Mouse (Mus musculus) liver, embryonic 13.5 days (tissue): ENCODE data around the gene Rsph9. TPM values are rescaled to one million over a fixed set of nuclear protein-coding genes. Genes with fewer than 3 reads are reported as not detected.

Source experiments
- ATAC-seq: fragments of 200-750 bp; cut with Nextera tagmentation; 2 replicates; pipeline ENCODE4 v1.8.0; 2017; ENCODE audit warnings: low read depth, mild to moderate bottlenecking, moderate number of reproducible peaks, moderate library complexity
- DNase-seq: peaks from one replicate; pipeline ENCODE4 v3.0.0; 2022
- H3K27ac ChIP-seq: fragments of 300-500 bp; sonication (generic); 2 replicates; pipeline ENCODE4 v1.5.1; 2015; ENCODE audit warnings: moderate library complexity, mild to moderate bottlenecking, inconsistent platforms
- H3K27me3 ChIP-seq: fragments of 300-500 bp; sonication (generic); 2 replicates; pipeline ENCODE4 v1.6.1; 2015; ENCODE audit warnings: mild to moderate bottlenecking, inconsistent platforms
- H3K36me3 ChIP-seq: fragments of 300-500 bp; sonication (generic); 2 replicates; pipeline ENCODE4 v1.6.1; 2015; ENCODE audit warnings: mild to moderate bottlenecking, inconsistent platforms
- H3K4me1 ChIP-seq: fragments of 300-500 bp; sonication (generic); replicated peaks from 2 replicates; pipeline ENCODE4 v1.6.1; 2015; ENCODE audit warnings: inconsistent platforms
- H3K4me2 ChIP-seq: fragments of 300-500 bp; sonication (generic); 2 replicates; pipeline ENCODE4 v1.6.1; 2015; ENCODE audit warnings: inconsistent platforms, mild to moderate bottlenecking, moderate library complexity
- H3K4me3 ChIP-seq: fragments of 300-500 bp; sonication (generic); replicated peaks from 2 replicates; pipeline ENCODE4 v1.5.1; 2015; ENCODE audit warnings: mild to moderate bottlenecking, inconsistent platforms
- H3K9ac ChIP-seq: fragments of 300-500 bp; sonication (generic); 2 replicates; pipeline ENCODE4 v1.6.1; 2015; ENCODE audit warnings: mild to moderate bottlenecking, inconsistent platforms
- H3K9me3 ChIP-seq: fragments of 300-500 bp; sonication (generic); replicated peaks from 2 replicates; pipeline ENCODE4 v1.6.1; 2016; ENCODE audit warnings: inconsistent platforms
- WGBS: fragments of 180-500 bp; shearing (Covaris S2); methylation state at CpG from one replicate; pipeline ENCODE4 v1.1.7; 2015; ENCODE audit not compliant: insufficient replicate concordance; 5-methylcytosine and 5-hydroxymethylcytosine counted together
- polyA plus RNA-seq: library from polyadenylated mRNA; unstranded; fragments of >200 nt; fragmentation: Nextera tagmentation; extraction: Ambion mirVana; gene quantifications from 2 replicates; pipeline ENCODE4 v1.2.1, GENCODE M21; 2015

Rsph9 gene
- polyA plus RNA-seq, 1 experiment from 2014 or later, result 0.96 TPM

DNA sequence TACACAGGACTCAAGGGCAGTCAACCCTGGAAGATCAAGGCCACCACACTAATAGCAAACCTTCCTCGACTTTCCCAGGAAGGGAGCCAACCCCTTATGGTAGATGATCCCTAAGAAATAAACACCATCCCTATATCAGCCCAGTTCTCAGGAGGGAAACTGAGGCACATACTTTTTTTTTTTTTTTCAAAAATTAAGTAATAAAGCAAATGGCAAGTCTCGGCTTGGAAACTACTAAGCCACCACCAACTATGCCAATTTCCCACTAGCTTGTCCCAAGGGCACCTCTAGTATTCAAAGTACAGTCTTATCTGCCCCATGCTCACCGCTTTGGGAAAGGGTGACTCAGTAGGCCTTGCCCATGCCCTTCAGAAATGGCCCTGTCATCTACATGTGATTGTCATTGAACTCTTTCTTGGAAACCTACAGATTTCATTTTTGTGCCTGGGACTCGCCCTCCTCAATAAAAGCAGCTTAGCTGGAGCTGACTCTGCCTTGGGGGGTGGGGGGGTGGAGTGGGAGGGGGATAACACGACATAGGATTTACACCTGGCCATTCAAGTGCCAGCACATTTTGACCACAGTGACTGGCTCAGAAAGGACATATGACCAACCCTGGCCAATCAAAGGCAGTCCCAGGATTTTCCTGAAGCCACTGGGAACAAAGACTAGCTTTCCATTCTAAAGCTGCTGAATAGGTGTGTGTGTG is 68.3 kb downstream of the Rsph9 start:
- no peak for DNase-seq
- Histone ChIP-seq H3K4me1 (peaks cover 23% of the 10 kb centered on the region), H3K36me3 (no peaks in the 10 kb centered on the region), H3K9ac (no peak overlapping the region), H3K4me2 (no peak overlapping the region), H3K27ac (no peak overlapping the region), H3K27me3 (no peaks in the 10 kb centered on the region), H3K9me3 (no peaks in the 10 kb centered on the region), H3K4me3 (no peak overlapping the region)
- no peak for ATAC-seq
- WGBS, result 53% methylated on average over 5 of the region's 5 CpGs

DNA sequence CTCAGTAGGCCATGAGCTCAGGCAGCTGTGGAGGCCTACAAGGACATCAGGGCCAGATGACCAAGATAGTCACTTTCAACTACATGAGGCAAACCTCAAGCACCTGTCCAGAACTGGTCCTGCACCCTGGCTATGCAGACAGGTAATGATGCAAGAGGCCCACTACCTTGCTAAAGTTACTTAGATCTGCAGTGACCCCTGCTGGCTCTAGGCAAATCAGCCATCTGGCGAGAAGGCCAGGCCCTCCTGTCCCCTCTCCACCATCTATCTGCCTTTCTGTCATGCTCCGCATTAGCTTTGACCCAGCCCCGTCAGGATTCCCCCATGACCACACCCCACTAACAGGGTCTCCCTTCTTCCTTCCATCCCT is 68.9 kb downstream of the Rsph9 start:
- Histone ChIP-seq H3K9ac (no peak overlapping the region), H3K4me2 (no peak overlapping the region), H3K4me1 (peaks cover 23% of the 10 kb centered on the region), H3K27me3 (no peaks in the 10 kb centered on the region), H3K36me3 (no peaks in the 10 kb centered on the region), H3K9me3 (no peaks in the 10 kb centered on the region), H3K27ac (no peak overlapping the region), H3K4me3 (no peak overlapping the region)
- DNase-seq, result peak; percentile 32
- WGBS, result 29% methylated on average over 3 of the region's 3 CpGs
- 0 out of 2 replicates have a peak, but pooled peaks have one; percentile 29 for ATAC-seq

DNA sequence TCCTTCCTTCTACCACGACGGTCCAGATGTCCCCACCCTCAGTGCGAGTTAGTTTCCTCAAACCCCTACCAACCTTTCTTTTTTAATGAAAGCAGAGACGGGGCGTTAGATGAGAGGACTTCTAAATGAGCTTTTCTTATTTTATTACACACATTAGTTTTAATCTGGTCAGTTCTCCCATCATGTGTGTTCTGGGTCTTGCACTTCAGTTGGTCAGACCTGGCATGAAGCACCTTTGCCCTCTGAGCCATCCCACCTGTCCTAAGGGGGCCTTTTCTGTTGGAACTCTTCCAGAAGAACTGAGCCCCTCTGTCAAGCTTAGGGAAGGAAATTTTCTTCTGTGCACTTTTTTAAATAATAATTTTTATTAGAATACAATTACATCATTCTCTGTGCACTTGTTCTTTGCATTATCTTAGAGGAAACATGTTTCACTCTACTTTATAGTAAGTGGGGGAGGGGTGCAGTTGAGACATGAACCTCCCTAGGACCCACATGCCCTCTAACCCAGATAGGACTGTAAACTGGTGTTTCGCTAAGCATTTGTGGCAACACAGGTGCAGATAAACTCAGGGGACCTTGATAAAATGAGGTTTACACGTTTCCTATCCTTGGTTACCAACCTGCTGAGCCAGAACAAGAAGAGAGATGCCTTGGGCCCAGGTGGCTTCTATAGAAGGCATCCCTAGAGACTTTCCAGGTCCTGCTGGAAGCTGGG is 69.5 kb downstream of the Rsph9 start:
- Histone ChIP-seq H3K27me3 (no peaks in the 10 kb centered on the region), H3K9ac (peak overlapping the region; percentile 41; the same call in 1 of the 2 replicates), H3K4me2 (peak overlapping the region; percentile 55), H3K4me3 (peak overlapping the region; percentile 28; the same call in 1 of the 2 replicates), H3K4me1 (peaks cover 23% of the 10 kb centered on the region), H3K9me3 (no peaks in the 10 kb centered on the region), H3K36me3 (no peaks in the 10 kb centered on the region), H3K27ac (no peak overlapping the region)
- WGBS, result 11% methylated on average over 7 of the region's 7 CpGs
- ATAC-seq, result no peak
- DNase-seq, result no peak

GRCm38 (mm10) chr17:46073730-46074301 is 70.2 kb downstream of the Rsph9 start:
- Histone ChIP-seq H3K4me2 (peak overlapping the region; percentile 55), H3K9ac (peak overlapping the region; percentile 41), H3K27ac (no peak overlapping the region; the same call in 1 of the 2 replicates), H3K4me1 (peaks cover 23% of the 10 kb centered on the region), H3K4me3 (peak overlapping the region; percentile 28), H3K27me3 (no peaks in the 10 kb centered on the region), H3K9me3 (no peaks in the 10 kb centered on the region), H3K36me3 (no peaks in the 10 kb centered on the region)
- 5% methylated on average over 23 of the region's 23 CpGs for WGBS
- peak; percentile 79 for ATAC-seq
- DNase-seq, result peak; percentile 46

Other genes starting within 250 kb of the Rsph9 start
- 1.2 and 1.3 TPM in 2 replicates for gene Vegfa, start 111.8 kb downstream of the Rsph9 start, polyA plus RNA-seq
- 92.4 and 99.6 TPM in 2 replicates for gene Mrps18a, start 33.2 kb downstream of the Rsph9 start, polyA plus RNA-seq
- gene Mad2l1bp, start 9.3 kb upstream of the Rsph9 start, polyA plus RNA-seq, result 44.4 and 46.9 TPM in 2 replicates
- gene Gtpbp2, start 16.8 kb upstream of the Rsph9 start, polyA plus RNA-seq, result 25.7 and 27.0 TPM in 2 replicates
- 19.0 and 23.9 TPM in 2 replicates for gene Polh, start 58.4 kb upstream of the Rsph9 start, polyA plus RNA-seq
- gene Xpo5, start 58.6 kb upstream of the Rsph9 start, polyA plus RNA-seq, result 19.0 and 23.5 TPM in 2 replicates
- gene Polr1c, start 103.8 kb upstream of the Rsph9 start, polyA plus RNA-seq, result 49.0 and 49.9 TPM in 2 replicates
- gene Yipf3, start 103.9 kb upstream of the Rsph9 start, polyA plus RNA-seq, result 39.8 and 41.8 TPM in 2 replicates
- 0.06 and 0.10 TPM in 2 replicates for gene Lrrc73, start 109.3 kb upstream of the Rsph9 start, polyA plus RNA-seq
- 11.2 and 12.1 TPM in 2 replicates for gene Tjap1, start 138.8 kb upstream of the Rsph9 start, polyA plus RNA-seq
- gene Dlk2, start 153.2 kb upstream of the Rsph9 start, polyA plus RNA-seq, result 0.09 TPM in 1 of 2 replicates, not detected in the other
- 1.6 and 1.7 TPM in 2 replicates for gene Abcc10, start 184.1 kb upstream of the Rsph9 start, polyA plus RNA-seq
- gene Zfp318, start 239.5 kb upstream of the Rsph9 start, polyA plus RNA-seq, result 1.2 and 1.4 TPM in 2 replicates